Mouse (Mus musculus) CH12.LX (cell line): ENCODE data around the gene Abi3bp. TPM values are rescaled to one million over a fixed set of nuclear protein-coding genes. Genes with fewer than 3 reads are reported as not detected.

Experiments used
- DNase-seq: peaks from one replicate; pipeline ENCODE4 v3.0.0-alpha.2; 2013; ENCODE audit errors: extremely low read depth
- H3K27ac ChIP-seq: 2 replicates; pipeline ENCODE4 v1.5.1; 2012; ENCODE audit warnings: low read depth, mild to moderate bottlenecking, control low read depth, moderate library complexity; ENCODE audit not compliant: insufficient read depth
- H3K27me3 ChIP-seq: replicated peaks from 2 replicates; pipeline ENCODE3; 2012; ENCODE audit warnings: inconsistent platforms
- H3K36me3 ChIP-seq, 2 experiments: replicated peaks in 1 of 2; 2 replicates each; pipeline versions ENCODE3 to v1.6.1; 2012; ENCODE audit warnings: inconsistent platforms in 1 of 2, low read length in 1 of 2, mild to moderate bottlenecking in 1 of 2, mixed read lengths in 1 of 2, moderate library complexity in 1 of 2; ENCODE audit not compliant: control insufficient read depth in 1 of 2, insufficient read depth in 1 of 2
- H3K4me1 ChIP-seq, 2 experiments: 2 replicates each; pipeline ENCODE4 v1.6.1; 2012; ENCODE audit warnings: inconsistent platforms in 1 of 2, moderate library complexity in 1 of 2; ENCODE audit not compliant: insufficient read depth in 2 of 2, control insufficient read depth in 1 of 2
- H3K4me2 ChIP-seq: 2 replicates; pipeline ENCODE4 v1.6.1; 2012; ENCODE audit warnings: low read depth, mild to moderate bottlenecking, control low read depth; ENCODE audit not compliant: poor library complexity, insufficient read depth, severe bottlenecking
- H3K4me3 ChIP-seq, 3 experiments: fragments of 150-350 bp in 1 of 3; sonication (generic) in 1 of 3; replicated peaks in 1 of 3; 2 replicates each; pipeline versions ENCODE3 to v1.5.1; 2011 to 2012; ENCODE audit warnings: low read depth in 2 of 3, low read length in 2 of 3, mild to moderate bottlenecking in 2 of 3, moderate library complexity in 2 of 3, control low read depth in 1 of 3, improper control_type of control experiment in 1 of 3, inconsistent platforms in 1 of 3, mixed read lengths in 1 of 3; ENCODE audit not compliant: poor library complexity in 1 of 3
- H3K79me2 ChIP-seq: replicated peaks from 2 replicates; pipeline ENCODE4 v1.6.1; 2012; ENCODE audit warnings: mild to moderate bottlenecking, moderate library complexity; ENCODE audit not compliant: control insufficient read depth, poor library complexity, insufficient read depth, severe bottlenecking; ENCODE audit errors: extremely low read depth
- H3K9ac ChIP-seq: 2 replicates; pipeline ENCODE4 v1.6.1; 2012; ENCODE audit warnings: low read depth, mild to moderate bottlenecking, control low read depth, moderate library complexity; ENCODE audit not compliant: insufficient read depth
- H3K9me3 ChIP-seq: replicated peaks from 2 replicates; pipeline ENCODE3; 2012; ENCODE audit warnings: low read length, inconsistent platforms, mixed read lengths
- BHLHE40 ChIP-seq: IDR thresholded peaks from 2 replicates; pipeline ENCODE4 v1.6.1; 2011; ENCODE audit warnings: mild to moderate bottlenecking, low read depth, low read length, improper control_type of control experiment
- CHD1 ChIP-seq: IDR thresholded peaks from 2 replicates; pipeline ENCODE4 v1.6.1; 2012; ENCODE audit warnings: low read depth, low read length, improper control_type of control experiment, inconsistent platforms
- CHD2 ChIP-seq: IDR thresholded peaks from 2 replicates; pipeline ENCODE4 v1.6.1; 2011; ENCODE audit warnings: low read length, improper control_type of control experiment
- CTCF ChIP-seq, 2 experiments: IDR thresholded peaks in 1 of 2; conservative IDR thresholded peaks in 1 of 2; 2 replicates each; pipeline ENCODE4 v1.5.1; 2011 to 2012; ENCODE audit warnings: low read depth in 2 of 2, low read length in 2 of 2, improper control_type of control experiment in 1 of 2, inconsistent platforms in 1 of 2, mild to moderate bottlenecking in 1 of 2, moderate library complexity in 1 of 2
- E2F4 ChIP-seq: IDR thresholded peaks from 2 replicates; pipeline ENCODE4 v1.6.1; 2011; ENCODE audit warnings: low read depth, low read length, improper control_type of control experiment; ENCODE audit not compliant: insufficient replicate concordance
- ELF1 ChIP-seq: IDR thresholded peaks from 2 replicates; pipeline ENCODE4 v1.6.1; 2014; ENCODE audit warnings: low read depth, mild to moderate bottlenecking, inconsistent platforms, low read length, improper control_type of control experiment
- ETS1 ChIP-seq: conservative IDR thresholded peaks from 2 replicates; pipeline ENCODE4 v1.6.1; 2012; ENCODE audit warnings: low read depth, mild to moderate bottlenecking, inconsistent platforms, low read length, improper control_type of control experiment, moderate library complexity
- GABPA ChIP-seq: IDR thresholded peaks from 2 replicates; pipeline ENCODE4 v1.6.1; 2012; ENCODE audit warnings: low read depth, low read length, improper control_type of control experiment, inconsistent platforms; ENCODE audit not compliant: insufficient replicate concordance
- JUND ChIP-seq: conservative IDR thresholded peaks from 2 replicates; pipeline ENCODE4 v1.6.1; 2011; ENCODE audit warnings: low read depth, low read length, improper control_type of control experiment
- MAFK ChIP-seq: IDR thresholded peaks from 2 replicates; pipeline ENCODE4 v1.6.1; 2011; ENCODE audit warnings: low read length, improper control_type of control experiment; ENCODE audit not compliant: insufficient replicate concordance
- MAX ChIP-seq: IDR thresholded peaks from 2 replicates; pipeline ENCODE4 v1.6.1; 2011; ENCODE audit warnings: low read length, improper control_type of control experiment
- MXI1 ChIP-seq: IDR thresholded peaks from 2 replicates; pipeline ENCODE4 v1.6.1; 2011; ENCODE audit warnings: mild to moderate bottlenecking, low read depth, low read length, improper control_type of control experiment
- NRF1 ChIP-seq: IDR thresholded peaks from 2 replicates; pipeline ENCODE4 v1.6.1; 2014; ENCODE audit warnings: low read depth, mild to moderate bottlenecking, inconsistent platforms, low read length, improper control_type of control experiment, moderate library complexity
- PAX5 ChIP-seq: IDR thresholded peaks from 2 replicates; pipeline ENCODE4 v1.6.1; 2012; ENCODE audit warnings: low read length, inconsistent platforms, mixed read lengths
- POLR2A ChIP-seq: IDR thresholded peaks from 2 replicates; pipeline ENCODE4 v1.6.1; 2011; ENCODE audit warnings: low read depth, mild to moderate bottlenecking, improper control_type of control experiment, low read length
- SIN3A ChIP-seq: IDR thresholded peaks from 2 replicates; pipeline ENCODE4 v1.6.1; 2012; ENCODE audit warnings: low read length, improper control_type of control experiment, inconsistent platforms
- TBP ChIP-seq: conservative IDR thresholded peaks from 2 replicates; pipeline ENCODE4 v1.6.1; 2011; ENCODE audit warnings: low read depth, low read length, improper control_type of control experiment
- TCF12 ChIP-seq: IDR thresholded peaks from 2 replicates; pipeline ENCODE4 v1.6.1; 2014; ENCODE audit warnings: low read depth, mild to moderate bottlenecking, inconsistent platforms, low read length, improper control_type of control experiment
- USF1 ChIP-seq: IDR thresholded peaks from 2 replicates; pipeline ENCODE4 v1.6.1; 2014; ENCODE audit warnings: low read depth, mild to moderate bottlenecking, inconsistent platforms, low read length, improper control_type of control experiment
- USF2 ChIP-seq: conservative IDR thresholded peaks from 2 replicates; pipeline ENCODE4 v1.6.1; 2011; ENCODE audit warnings: low read depth, low read length, improper control_type of control experiment
- ZKSCAN1 ChIP-seq: IDR thresholded peaks from 2 replicates; pipeline ENCODE4 v1.6.1; 2012; ENCODE audit warnings: low read depth, inconsistent platforms, low read length, improper control_type of control experiment, borderline replicate concordance
- dilution Hi-C: fragments of 300-500 bp; cut with MboI; formaldehyde crosslinking; loops from 2 replicates; pipeline ENCODE4 v1.14.3; 2020; ENCODE audit warnings: low sequenced_read_pairs; ENCODE audit not compliant: extremely low pct_unique_long_range_greater_than_20kb, extremely low pct_ligation_motif_present
- in situ Hi-C: fragments of 300-500 bp; cut with MboI; formaldehyde crosslinking; loops from 3 replicates; pipeline ENCODE4 v1.14.3; 2019; ENCODE audit warnings: low sequenced_read_pairs, low pct_ligation_motif_present, low pct_unique_long_range_greater_than_20kb, mixed read lengths
- polyA plus RNA-seq: library from polyadenylated mRNA; unstranded; fragments of >175 nt; gene quantifications from 2 replicates; pipeline ENCODE4 v1.2.1, GENCODE M21; 2012; ENCODE audit warnings: low read depth; ENCODE audit not compliant: insufficient read length
- total RNA-seq, 2 experiments: library from RNA; depleted of rRNA; stranded (reverse); fragments of 300-350 nt in 1 of 2; fragments of >200 nt in 1 of 2; gene quantifications; 2 replicates each; pipeline ENCODE4 v1.2.3; 2012 to 2014

Abi3bp gene
- total and polyA plus RNA-seq, 3 experiments = 0.13 TPM; not detected in 2

DNA sequence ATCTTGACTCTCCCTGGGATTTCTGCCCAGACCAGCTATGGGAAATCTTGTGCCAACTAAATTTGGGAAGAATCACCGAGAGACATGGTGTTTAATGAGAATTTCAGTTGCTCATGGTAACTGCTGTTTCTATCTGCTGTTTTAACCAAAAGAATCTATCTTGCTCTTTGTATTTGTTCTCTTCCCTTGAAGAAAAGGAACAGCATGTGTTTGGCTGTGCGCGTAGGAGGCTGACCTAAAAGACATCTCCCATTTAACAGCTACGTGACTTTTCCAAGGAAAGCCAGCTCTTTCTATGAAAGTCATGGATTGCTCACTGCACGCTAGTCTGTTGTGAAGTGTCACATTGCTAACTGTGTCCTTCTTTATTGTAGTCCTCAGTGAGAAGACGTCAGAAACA lies 117.2 kb downstream of the Abi3bp start:
- TF ChIP-seq GABPA (no peak), JUND (no peak), TCF12 (no peak), NRF1 (no peak), CHD2 (no peak), CTCF (conservative IDR thresholded peaks at IDR 0.05 in 1 of 2, IDR thresholded peaks at IDR 0.05 in 1 of 2; ENCODE audit: low read depth in 2 of 2, low read length in 2 of 2) (no peak), ZKSCAN1 (no peak), SIN3A (no peak)
- Histone ChIP-seq H3K27ac (no peak overlapping the region), H3K36me3 (no peaks in the 10 kb centered on the region), H3K4me3 (no peak overlapping the region), H3K9ac (no peak overlapping the region), H3K4me1 (no peaks in the 10 kb centered on the region), H3K4me2 (no peak overlapping the region), H3K9me3 (no peaks in the 10 kb centered on the region), H3K27me3 (no peaks in the 10 kb centered on the region), H3K79me2 (no peaks in the 10 kb centered on the region)
- dilution Hi-C loops (no loop called here), in situ Hi-C loops (no loop called here)
- no peak for DNase-seq

DNA sequence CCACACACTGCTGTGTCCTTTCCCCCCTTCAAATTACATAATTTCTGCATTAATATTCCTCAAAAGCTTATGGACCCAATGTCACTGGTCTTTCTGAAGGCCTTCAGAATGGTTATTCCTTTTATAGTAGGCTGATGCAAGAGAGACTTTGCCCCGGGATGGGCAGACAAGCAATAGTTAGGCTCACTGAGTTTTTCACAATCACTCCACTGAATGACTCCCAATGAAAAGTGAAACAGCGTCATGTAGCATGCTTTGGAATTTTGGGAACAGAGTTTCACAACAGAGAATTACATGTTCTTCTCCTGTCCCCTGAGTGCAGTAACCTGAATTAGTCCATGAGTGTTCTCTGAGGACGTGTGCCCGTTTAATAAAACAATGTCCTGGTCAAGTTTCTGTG lies 120.7 kb downstream of the Abi3bp start:
- no peaks in the 10 kb centered on the region for H3K27me3 ChIP-seq
- no peak overlapping the region for H3K4me3 ChIP-seq
- H3K4me2 ChIP-seq = no peak overlapping the region
- H3K79me2 ChIP-seq = no peaks in the 10 kb centered on the region
- TF ChIP-seq USF2 (no peak), MAX (no peak), ZKSCAN1 (no peak), PAX5 (no peak), MXI1 (no peak), TBP (no peak), CHD2 (no peak), NRF1 (no peak), ELF1 (no peak), MAFK (no peak), USF1 (no peak), POLR2A (no peak), TCF12 (no peak), CHD1 (no peak), JUND (no peak), CTCF (conservative IDR thresholded peaks at IDR 0.05 in 1 of 2, IDR thresholded peaks at IDR 0.05 in 1 of 2; ENCODE audit: low read depth in 2 of 2, low read length in 2 of 2) (no peak), E2F4 (no peak), GABPA (no peak), BHLHE40 (no peak), ETS1 (no peak)
- in situ Hi-C loops = no loop called here
- H3K4me1 ChIP-seq = no peaks in the 10 kb centered on the region
- H3K9me3 ChIP-seq = no peaks in the 10 kb centered on the region
- no peak overlapping the region for H3K9ac ChIP-seq
- no peaks in the 10 kb centered on the region for H3K36me3 ChIP-seq
- H3K27ac ChIP-seq = no peak overlapping the region
- no peak for DNase-seq
- dilution Hi-C loops = no loop called here
